Mouse (Mus musculus) lung, postnatal 0 days (tissue): ENCODE results near the gene Pfn1.

Source experiments
- CTCF ChIP-seq: IDR thresholded peaks from 2 replicates; pipeline ENCODE4 v1.5.1; 2016; ENCODE audit warnings: antibody characterized with exemption, mild to moderate bottlenecking
- EP300 ChIP-seq: IDR thresholded peaks from 2 replicates; pipeline ENCODE4 v1.6.1; 2016; ENCODE audit warnings: antibody characterized with exemption, mild to moderate bottlenecking, control low read depth

GRCm38 (mm10) chr11:70641241-70641640, 13.2 kb downstream of the Pfn1 start:
- TF ChIP-seq CTCF = no peak
- TF ChIP-seq EP300 = no peak
